Mouse (Mus musculus) stomach, postnatal 0 days (tissue): ENCODE data around the gene Parva. TPM values are rescaled to one million over a fixed set of nuclear protein-coding genes. Genes with fewer than 3 reads are reported as not detected.

ENCODE experiments used
- ATAC-seq: fragments of 200-750 bp; cut with Nextera tagmentation; 2 replicates; pipeline ENCODE4 v1.8.0; 2017; ENCODE audit not compliant: low FRiP score, low TSS enrichment
- DNase-seq: peaks from one replicate; pipeline ENCODE4 v3.0.0-alpha.2; 2016; ENCODE audit warnings: low spot score
- H3K27ac ChIP-seq: fragments of 300-500 bp; sonication (generic); replicated peaks from 2 replicates; pipeline ENCODE4 v1.5.1; 2014; ENCODE audit warnings: mild to moderate bottlenecking, control low read depth
- H3K27me3 ChIP-seq: fragments of 300-500 bp; sonication (generic); 2 replicates; pipeline ENCODE4 v1.6.1; 2014; ENCODE audit warnings: low read length; ENCODE audit not compliant: control insufficient read depth, insufficient read depth
- H3K36me3 ChIP-seq: fragments of 300-500 bp; sonication (generic); 2 replicates; pipeline ENCODE4 v1.6.1; 2014; ENCODE audit warnings: low read length, mixed read lengths; ENCODE audit not compliant: control insufficient read depth, insufficient read depth
- H3K4me1 ChIP-seq: fragments of 300-500 bp; sonication (generic); replicated peaks from 2 replicates; pipeline ENCODE4 v1.6.1; 2014; ENCODE audit warnings: antibody characterized with exemption; ENCODE audit not compliant: control insufficient read depth, insufficient read depth
- H3K4me2 ChIP-seq: fragments of 300-500 bp; sonication (generic); replicated peaks from 2 replicates; pipeline ENCODE4 v1.6.1; 2014; ENCODE audit warnings: low read depth, mild to moderate bottlenecking, control low read depth, moderate library complexity
- H3K4me3 ChIP-seq: fragments of 300-500 bp; sonication (generic); 2 replicates; pipeline ENCODE4 v1.5.1; 2014; ENCODE audit warnings: low read depth, low read length, control low read depth
- H3K9ac ChIP-seq: fragments of 300-500 bp; sonication (generic); 2 replicates; pipeline ENCODE4 v1.6.1; 2014; ENCODE audit warnings: mild to moderate bottlenecking, low read length, control low read depth, mixed read lengths
- H3K9me3 ChIP-seq: fragments of 300-500 bp; sonication (generic); 2 replicates; pipeline ENCODE4 v1.6.1; 2016; ENCODE audit warnings: low read length; ENCODE audit not compliant: control insufficient read depth
- CTCF ChIP-seq: IDR thresholded peaks from 2 replicates; pipeline ENCODE4 v1.5.1; 2016; ENCODE audit warnings: antibody characterized with exemption, low read depth, mild to moderate bottlenecking, moderate library complexity
- EP300 ChIP-seq: optimal IDR thresholded peaks from 2 replicates; pipeline ENCODE3; 2016; ENCODE audit warnings: antibody characterized with exemption
- WGBS: fragments of 180-500 bp; shearing (Covaris S2); extraction: QIAGEN DNeasy Blood & Tissue Kit; methylation state at CpG from one replicate; pipeline ENCODE4 v1.1.7; 2014; 5-methylcytosine and 5-hydroxymethylcytosine counted together
- polyA plus RNA-seq: library from polyadenylated mRNA; unstranded; fragments of >200 nt; fragmentation: Nextera tagmentation; extraction: Ambion mirVana; gene quantifications from 2 replicates; pipeline ENCODE4 v1.2.1, GENCODE M21; 2015

Gene Parva
- polyA plus RNA-seq, 1 experiment from 2014 or later = 72.3 TPM

- H3K4me2 ChIP-seq = no peak overlapping the region
- TF ChIP-seq EP300 = no peak
- no peak for TF ChIP-seq CTCF
These were observed 37.6 kb upstream of the Parva start for GRCm38 (mm10) chr7:112389611-112390251.

GRCm38 (mm10) chr7:112390252-112390936 is 36.9 kb upstream of the Parva start:
- peaks cover 5% of the 10 kb centered on the region for H3K4me1 ChIP-seq
- DNase-seq = peak; percentile 38
- TF ChIP-seq CTCF (no peak), EP300 (peak; percentile 55)
- H3K4me3 ChIP-seq = no peak overlapping the region
- 9% methylated on average over 11 of the region's 11 CpGs for WGBS
- H3K27ac ChIP-seq = peak overlapping the region; percentile 82
- H3K9ac ChIP-seq = no peak overlapping the region
- H3K9me3 ChIP-seq = no peaks in the 10 kb centered on the region
- H3K36me3 ChIP-seq = no peaks in the 10 kb centered on the region
- no peaks in the 10 kb centered on the region for H3K27me3 ChIP-seq
- peak; percentile 30; the same call in 1 of the 2 replicates for ATAC-seq
- peak overlapping the region; percentile 20; the same call in 1 of the 2 replicates for H3K4me2 ChIP-seq

More at GRCm38 (mm10) chr7:112389611-112390251, 37.6 kb upstream of the Parva start:
- Histone ChIP-seq H3K9me3 (no peaks in the 10 kb centered on the region), H3K27ac (peak overlapping the region; percentile 76; the same call in 1 of the 2 replicates), H3K9ac (no peak overlapping the region), H3K27me3 (no peaks in the 10 kb centered on the region), H3K36me3 (no peaks in the 10 kb centered on the region), H3K4me1 (peaks cover 5% of the 10 kb centered on the region), H3K4me3 (no peak overlapping the region)
- DNase-seq = no peak
- WGBS = 32% methylated on average over 6 of the region's 6 CpGs
- ATAC-seq = peak; percentile 4; the same call in 1 of the 2 replicates

- TF ChIP-seq EP300 (no peak), CTCF (no peak)
- Histone ChIP-seq H3K27ac (peak overlapping the region; percentile 82), H3K4me3 (no peak overlapping the region), H3K4me2 (peak overlapping the region; percentile 20; the same call in 1 of the 2 replicates), H3K27me3 (no peaks in the 10 kb centered on the region), H3K4me1 (peaks cover 5% of the 10 kb centered on the region), H3K36me3 (no peaks in the 10 kb centered on the region), H3K9me3 (no peaks in the 10 kb centered on the region), H3K9ac (no peak overlapping the region)
- ATAC-seq = no peak
- WGBS = 24% methylated on average over 6 of the region's 6 CpGs
- no peak for DNase-seq
These were observed 36.2 kb upstream of the Parva start for GRCm38 (mm10) chr7:112390937-112391605.

- Histone ChIP-seq H3K36me3 (no peaks in the 10 kb centered on the region), H3K27me3 (no peaks in the 10 kb centered on the region), H3K4me1 (no peaks in the 10 kb centered on the region), H3K9ac (no peak overlapping the region), H3K4me2 (no peak overlapping the region), H3K9me3 (no peaks in the 10 kb centered on the region), H3K27ac (no peak overlapping the region), H3K4me3 (no peak overlapping the region)
- TF ChIP-seq EP300 (no peak), CTCF (no peak)
- ATAC-seq (no peak), DNase-seq (no peak)
- 86% methylated on average over 3 of the region's 3 CpGs for WGBS
These were observed 29.5 kb upstream of the Parva start for GRCm38 (mm10) chr7:112397786-112398185.

- TF ChIP-seq EP300 (no peak), CTCF (no peak)
These were observed 27.7 kb upstream of the Parva start for GRCm38 (mm10) chr7:112399425-112400170.

More at GRCm38 (mm10) chr7:112399425-112400170, 27.7 kb upstream of the Parva start:
- Histone ChIP-seq H3K27me3 (no peaks in the 10 kb centered on the region), H3K9ac (no peak overlapping the region), H3K4me2 (no peak overlapping the region), H3K9me3 (no peaks in the 10 kb centered on the region), H3K4me3 (no peak overlapping the region), H3K4me1 (no peaks in the 10 kb centered on the region), H3K27ac (no peak overlapping the region), H3K36me3 (no peaks in the 10 kb centered on the region)
- WGBS = 75% methylated on average over 7 of the region's 7 CpGs
- peak; percentile 31; the same call in 1 of the 2 replicates for ATAC-seq
- no peak for DNase-seq
